Mouse (Mus musculus): ENCODE results near the gene Asrgl1. TPM values are rescaled to one million over a fixed set of nuclear protein-coding genes. Genes with fewer than 3 reads are reported as not detected.

Gene Asrgl1
- polyA plus RNA-seq, 1 experiment from 2014 or later, result 21.2 TPM

GRCm38 (mm10) chr19:9060103-9060502, 75.3 kb downstream of the Asrgl1 start:
- DNase-seq (ENCODE audit: low spot score) (no peak), ATAC-seq (replicated peaks; ENCODE audit: low FRiP score) (no peak)
- Histone ChIP-seq H3K9ac (ENCODE audit: low read depth, low read length) (no peak overlapping the region), H3K27me3 (replicated peaks; ENCODE audit: control insufficient read depth, insufficient read depth, low read length) (no peaks in the 10 kb centered on the region), H3K36me3 (ENCODE audit: control insufficient read depth, insufficient read depth, low read length) (no peaks in the 10 kb centered on the region), H3K4me1 (replicated peaks; ENCODE audit: control insufficient read depth, insufficient read depth, low read length) (no peaks in the 10 kb centered on the region; the same call in 1 of the 2 replicates), H3K9me3 (ENCODE audit: control insufficient read depth, low read length) (no peaks in the 10 kb centered on the region), H3K27ac (ENCODE audit: low read depth, low read length) (no peak overlapping the region), H3K4me2 (no peak overlapping the region), H3K4me3 (ENCODE audit: low read depth, low read length) (no peak overlapping the region)
- 72% methylated on average over 4 of the region's 4 CpGs for WGBS

Other genes with a start within 250 kb of the Asrgl1 start
- 163 and 171 TPM in 2 replicates for gene 1810009A15Rik, start 246.8 kb downstream of the Asrgl1 start, polyA plus RNA-seq (2014; fragmentation: Nextera tagmentation; extraction: Ambion mirVana)
- gene Gm49416, start 246.7 kb downstream of the Asrgl1 start, polyA plus RNA-seq (2014; fragmentation: Nextera tagmentation; extraction: Ambion mirVana), result not detected in 2 replicates
- 47.8 and 52.4 TPM in 2 replicates for gene Ints5, start 242.6 kb downstream of the Asrgl1 start, polyA plus RNA-seq (2014; fragmentation: Nextera tagmentation; extraction: Ambion mirVana)
- gene Ganab, start 237.6 kb downstream of the Asrgl1 start, polyA plus RNA-seq (2014; fragmentation: Nextera tagmentation; extraction: Ambion mirVana), result 91.8 and 106 TPM in 2 replicates
- gene B3gat3, start 215.3 kb downstream of the Asrgl1 start, polyA plus RNA-seq (2014; fragmentation: Nextera tagmentation; extraction: Ambion mirVana), result 32.3 and 34.8 TPM in 2 replicates
- 2.4 and 3.9 TPM in 2 replicates for gene Rom1, start 206.3 kb downstream of the Asrgl1 start, polyA plus RNA-seq (2014; fragmentation: Nextera tagmentation; extraction: Ambion mirVana)
- gene Eml3, start 206.1 kb downstream of the Asrgl1 start, polyA plus RNA-seq (2014; fragmentation: Nextera tagmentation; extraction: Ambion mirVana), result 22.6 and 26.1 TPM in 2 replicates
- gene Mta2, start 193.8 kb downstream of the Asrgl1 start, polyA plus RNA-seq (2014; fragmentation: Nextera tagmentation; extraction: Ambion mirVana), result 75.6 and 81.1 TPM in 2 replicates
- gene Tut1, start 181.8 kb downstream of the Asrgl1 start, polyA plus RNA-seq (2014; fragmentation: Nextera tagmentation; extraction: Ambion mirVana), result 42.4 and 43.2 TPM in 2 replicates
- 598 and 618 TPM in 2 replicates for gene Eef1g, start 168.6 kb downstream of the Asrgl1 start, polyA plus RNA-seq (2014; fragmentation: Nextera tagmentation; extraction: Ambion mirVana)
- 2.6 and 3.7 TPM in 2 replicates for gene Ahnak, start 146.4 kb downstream of the Asrgl1 start, polyA plus RNA-seq (2014; fragmentation: Nextera tagmentation; extraction: Ambion mirVana)
- not detected in 2 replicates for gene Scgb1a1, start 47.7 kb downstream of the Asrgl1 start, polyA plus RNA-seq (2014; fragmentation: Nextera tagmentation; extraction: Ambion mirVana)